Mouse (Mus musculus) lung, adult 18-20 months (tissue): ENCODE data around the gene Gmppb.

Experiments
- DNase-seq, 2 experiments: peaks; one replicate each; pipeline ENCODE4 v3.0.0; 2022; ENCODE audit warnings: mixed read lengths in 2 of 2

Gene Gmppb

GRCm38 (mm10) chr9:108082988-108083431 lies 34.0 kb downstream of the Gmppb start, which contains the start of gene Rnf123:
Gene Rnf123 (minus strand): TSS chr9:108083346.
- no peak for DNase-seq

- no peak for DNase-seq
Observed at GRCm38 (mm10) chr9:108083561-108083960, 34.5 kb downstream of the Gmppb start.

GRCm38 (mm10) chr9:108085261-108085660 lies 36.2 kb downstream of the Gmppb start:
- no peak for DNase-seq

- DNase-seq, result no peak
Observed at GRCm38 (mm10) chr9:108090611-108091120, 41.6 kb downstream of the Gmppb start.

GRCm38 (mm10) chr9:108093586-108093985 lies 44.5 kb downstream of the Gmppb start:
- no peak for DNase-seq

- peak; percentile 96 to 97 for DNase-seq
Observed at GRCm38 (mm10) chr9:108094184-108094941, 45.3 kb downstream of the Gmppb start, which contains the start of gene Apeh. Gene Apeh (minus strand): TSS chr9:108094606.

- DNase-seq, result peak in 1 of 2 experiments; percentile 34
Observed at GRCm38 (mm10) chr9:108094998-108095411, 46.0 kb downstream of the Gmppb start.

- peak; percentile 42 to 70 for DNase-seq
Observed at GRCm38 (mm10) chr9:108095518-108095917, 46.5 kb downstream of the Gmppb start.

- DNase-seq, result no peak
Observed at GRCm38 (mm10) chr9:108095949-108096712, 47.1 kb downstream of the Gmppb start.

- no peak for DNase-seq
Observed at GRCm38 (mm10) chr9:108099619-108100018, 50.6 kb downstream of the Gmppb start.
